Mouse (Mus musculus) heart, postnatal 0 days (tissue): Measurements from ENCODE around the gene Comtd1. TPM values are rescaled to one million over a fixed set of nuclear protein-coding genes. Genes with fewer than 3 reads are reported as not detected.
A peak's percentile ranks its signal among the peaks of the same experiment; 100 is the strongest.

ENCODE experiments used
- ATAC-seq: fragments of 200-750 bp; cut with Nextera tagmentation; 2 replicates; pipeline ENCODE4 v1.8.0; 2017; ENCODE audit warnings: low read depth, moderate number of reproducible peaks, moderate library complexity; ENCODE audit not compliant: insufficient read depth
- DNase-seq: peaks from one replicate; pipeline ENCODE4 v3.0.0-alpha.2; 2016; ENCODE audit warnings: low spot score
- H3K27ac ChIP-seq: fragments of 300-500 bp; sonication (generic); 2 replicates; pipeline ENCODE4 v1.5.1; 2014; ENCODE audit warnings: low read depth, mild to moderate bottlenecking
- H3K27me3 ChIP-seq: fragments of 300-500 bp; sonication (generic); 2 replicates; pipeline ENCODE4 v1.6.1; 2014; ENCODE audit warnings: low read length, mixed read lengths; ENCODE audit not compliant: control insufficient read depth, insufficient read depth
- H3K36me3 ChIP-seq: fragments of 300-500 bp; sonication (generic); replicated peaks from 2 replicates; pipeline ENCODE4 v1.6.1; 2014; ENCODE audit warnings: low read length, mixed read lengths; ENCODE audit not compliant: control insufficient read depth, insufficient read depth
- H3K4me1 ChIP-seq: fragments of 300-500 bp; sonication (generic); 2 replicates; pipeline ENCODE4 v1.6.1; 2014; ENCODE audit warnings: antibody characterized with exemption; ENCODE audit not compliant: control insufficient read depth, insufficient read depth
- H3K4me2 ChIP-seq: fragments of 300-500 bp; sonication (generic); 2 replicates; pipeline ENCODE4 v1.6.1; 2014; ENCODE audit warnings: low read depth, mild to moderate bottlenecking, low read length, moderate library complexity
- H3K4me3 ChIP-seq: fragments of 300-500 bp; sonication (generic); 2 replicates; pipeline ENCODE4 v1.5.1; 2014; ENCODE audit warnings: low read depth, low read length
- H3K9ac ChIP-seq: fragments of 300-500 bp; sonication (generic); replicated peaks from 2 replicates; pipeline ENCODE4 v1.6.1; 2014; ENCODE audit warnings: low read depth, low read length, mixed read lengths
- H3K9me3 ChIP-seq: fragments of 300-500 bp; sonication (generic); replicated peaks from 2 replicates; pipeline ENCODE4 v1.6.1; 2016; ENCODE audit warnings: low read length; ENCODE audit not compliant: control insufficient read depth
- CTCF ChIP-seq: IDR thresholded peaks from 2 replicates; pipeline ENCODE4 v1.5.1; 2016; ENCODE audit warnings: antibody characterized with exemption, control low read depth, low read depth
- EP300 ChIP-seq: IDR thresholded peaks from 2 replicates; pipeline ENCODE4 v1.6.1; 2016; ENCODE audit warnings: antibody characterized with exemption, low read depth
- WGBS: fragments of 180-500 bp; shearing (Covaris S2); extraction: QIAGEN DNeasy Blood & Tissue Kit; methylation state at CpG from one replicate; pipeline ENCODE4 v1.1.7; 2014; 5-methylcytosine and 5-hydroxymethylcytosine counted together
- polyA plus RNA-seq: library from polyadenylated mRNA; unstranded; fragments of >200 nt; fragmentation: Nextera tagmentation; extraction: Ambion mirVana; gene quantifications from 2 replicates; pipeline ENCODE4 v1.2.1, GENCODE M21; 2015
- total RNA-seq: library from RNA; depleted of rRNA; stranded (reverse); fragments of >200 nt; gene quantifications from 2 replicates; pipeline ENCODE4 v1.2.3, GENCODE M21; 2014; ENCODE audit warnings: low replicate concordance

Comtd1 gene
- total and polyA plus RNA-seq, 2 experiments from 2014 or later, result 27.8 to 53.5 TPM

DNA sequence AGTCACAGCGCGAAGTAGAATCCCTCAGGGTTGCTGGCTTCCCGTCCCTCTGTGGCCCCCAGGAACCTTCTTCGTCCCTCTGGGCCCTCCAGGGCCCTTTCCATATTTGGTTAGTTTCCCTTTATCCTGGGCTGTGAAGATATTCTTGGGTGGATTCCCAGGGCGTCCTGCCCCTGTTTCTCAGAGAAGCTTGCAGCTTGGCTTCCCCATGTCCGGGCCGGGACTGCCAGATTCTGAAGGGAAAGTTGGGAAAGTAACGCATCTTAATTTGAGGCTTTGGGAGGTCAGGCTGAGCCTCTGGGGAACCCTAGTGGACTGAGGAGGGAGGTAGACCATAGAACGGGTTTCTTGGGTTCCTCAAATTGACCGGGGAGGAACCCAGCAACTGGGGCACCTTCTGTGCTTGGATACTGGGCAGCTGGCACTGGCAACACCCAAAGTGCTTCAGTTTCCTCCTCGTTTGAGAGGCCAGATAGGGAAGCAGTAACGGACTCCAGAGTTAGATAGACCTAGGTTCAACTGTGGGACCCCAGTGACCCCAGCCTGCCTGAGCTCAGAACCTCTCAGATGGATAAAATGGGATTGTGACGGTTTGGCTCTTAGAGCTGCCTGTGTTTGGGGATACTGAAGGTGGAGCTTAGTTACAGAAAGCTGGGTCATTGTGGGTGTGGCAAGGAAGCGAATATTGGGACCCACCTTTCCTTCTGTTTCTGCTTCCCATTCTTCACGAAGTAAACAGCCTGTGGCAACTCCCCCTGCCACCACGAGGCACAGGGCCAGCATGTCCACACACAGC lies 3.4 kb upstream of the Comtd1 start:
- H3K4me1 ChIP-seq, result peaks cover 17% of the 10 kb centered on the region
- no peaks in the 10 kb centered on the region for H3K9me3 ChIP-seq
- WGBS, result 69% methylated on average over 16 of the region's 16 CpGs
- no peak overlapping the region for H3K4me3 ChIP-seq
- ATAC-seq (no peak), DNase-seq (no peak)
- TF ChIP-seq CTCF (no peak), EP300 (no peak)
- no peaks in the 10 kb centered on the region for H3K27me3 ChIP-seq
- no peak overlapping the region for H3K9ac ChIP-seq
- H3K27ac ChIP-seq, result no peak overlapping the region
- no peak overlapping the region for H3K4me2 ChIP-seq
- H3K36me3 ChIP-seq, result no peaks in the 10 kb centered on the region

DNA sequence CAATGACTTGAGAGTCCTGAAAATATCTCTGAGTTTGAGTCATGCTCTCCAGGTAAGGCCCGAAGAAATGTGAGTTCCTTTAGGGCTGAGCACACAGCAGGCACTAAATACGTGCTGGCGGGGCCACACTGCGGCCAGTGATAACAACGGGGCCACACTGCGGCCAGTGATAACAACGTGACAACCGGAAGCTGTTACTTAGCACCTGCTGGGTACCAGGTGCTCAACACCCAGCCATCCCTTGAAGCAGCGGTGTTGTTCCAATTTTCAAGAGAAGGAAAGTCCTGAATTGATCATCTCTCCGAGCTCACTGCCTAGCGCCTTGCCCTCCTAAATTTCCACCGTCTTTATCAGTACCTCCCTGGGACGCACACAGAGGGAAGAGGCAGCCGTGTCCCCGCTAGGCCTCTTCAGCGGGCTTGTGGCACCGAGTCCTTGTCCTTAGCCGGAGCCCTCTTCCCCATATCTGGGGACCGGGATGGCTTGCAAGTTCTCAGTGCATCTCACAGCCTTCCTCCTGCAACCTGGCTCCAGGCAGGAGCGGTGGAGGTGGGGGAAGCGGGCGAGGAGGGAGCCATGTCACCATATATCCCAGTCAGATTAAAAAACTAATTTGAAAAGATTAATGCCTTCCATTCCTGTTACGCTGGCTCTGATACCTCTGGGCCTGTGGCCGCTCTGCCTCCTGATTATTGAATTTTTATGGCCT lies 1.8 kb upstream of the Comtd1 start:
- Histone ChIP-seq H3K4me2 (no peak overlapping the region), H3K4me3 (no peak overlapping the region), H3K9ac (no peak overlapping the region), H3K9me3 (no peaks in the 10 kb centered on the region), H3K27ac (no peak overlapping the region), H3K36me3 (peaks cover 15% of the 10 kb centered on the region), H3K4me1 (peaks cover 18% of the 10 kb centered on the region), H3K27me3 (no peaks in the 10 kb centered on the region)
- 58% methylated on average over 24 of the region's 24 CpGs for WGBS
- DNase-seq (no peak), ATAC-seq (no peak)
- no peak for TF ChIP-seq EP300
- no peak for TF ChIP-seq CTCF

DNA sequence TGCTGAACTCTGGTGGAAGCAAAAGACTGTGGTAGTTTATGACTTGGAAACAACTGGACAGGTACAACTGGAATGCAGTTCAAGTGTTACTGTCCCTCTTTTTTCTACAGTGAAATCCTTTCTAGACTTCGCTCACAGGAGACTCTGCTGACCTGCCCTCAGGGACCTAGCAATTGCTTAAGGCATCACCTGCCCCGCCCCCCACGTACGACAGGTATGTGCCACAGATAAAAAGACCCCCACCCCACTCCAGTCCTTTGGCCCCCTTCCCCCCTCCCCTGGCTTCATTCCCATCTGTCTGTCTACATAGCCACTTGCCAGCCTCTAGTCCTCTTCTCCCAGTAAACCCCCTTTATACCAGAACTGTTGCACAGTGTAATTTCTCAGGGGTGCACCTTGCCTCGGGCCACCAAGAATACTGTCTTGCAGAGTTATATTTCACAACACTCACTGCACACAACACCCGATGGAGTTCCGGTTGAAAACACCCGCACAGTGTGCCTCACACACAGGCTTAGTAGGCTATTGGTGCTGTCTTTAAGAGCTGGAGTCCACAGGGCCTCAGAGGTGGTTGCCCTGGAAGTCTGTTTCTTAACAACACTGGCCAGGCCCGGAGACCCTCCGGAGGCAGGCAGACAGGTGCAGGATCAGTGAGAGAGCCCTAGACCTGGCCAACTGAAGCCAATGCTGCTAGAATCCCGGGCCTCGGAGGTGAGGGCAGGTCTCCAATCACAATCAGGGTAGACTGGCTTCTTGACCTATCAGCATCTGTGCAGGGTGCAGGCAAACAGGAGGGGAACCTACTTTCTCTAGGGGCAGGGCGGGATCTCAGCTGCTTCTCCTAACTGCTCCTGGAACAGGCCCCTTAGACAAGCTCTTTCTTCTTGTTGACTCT lies 994 bp upstream of the Comtd1 start:
- ATAC-seq (no peak), DNase-seq (no peak)
- Histone ChIP-seq H3K36me3 (peaks cover 23% of the 10 kb centered on the region), H3K9ac (no peak overlapping the region), H3K4me1 (peaks cover 18% of the 10 kb centered on the region), H3K27ac (no peak overlapping the region), H3K27me3 (no peaks in the 10 kb centered on the region), H3K4me2 (no peak overlapping the region), H3K9me3 (no peaks in the 10 kb centered on the region), H3K4me3 (no peak overlapping the region)
- TF ChIP-seq CTCF, result no peak
- TF ChIP-seq EP300, result no peak
- 76% methylated on average over 13 of the region's 13 CpGs for WGBS

DNA sequence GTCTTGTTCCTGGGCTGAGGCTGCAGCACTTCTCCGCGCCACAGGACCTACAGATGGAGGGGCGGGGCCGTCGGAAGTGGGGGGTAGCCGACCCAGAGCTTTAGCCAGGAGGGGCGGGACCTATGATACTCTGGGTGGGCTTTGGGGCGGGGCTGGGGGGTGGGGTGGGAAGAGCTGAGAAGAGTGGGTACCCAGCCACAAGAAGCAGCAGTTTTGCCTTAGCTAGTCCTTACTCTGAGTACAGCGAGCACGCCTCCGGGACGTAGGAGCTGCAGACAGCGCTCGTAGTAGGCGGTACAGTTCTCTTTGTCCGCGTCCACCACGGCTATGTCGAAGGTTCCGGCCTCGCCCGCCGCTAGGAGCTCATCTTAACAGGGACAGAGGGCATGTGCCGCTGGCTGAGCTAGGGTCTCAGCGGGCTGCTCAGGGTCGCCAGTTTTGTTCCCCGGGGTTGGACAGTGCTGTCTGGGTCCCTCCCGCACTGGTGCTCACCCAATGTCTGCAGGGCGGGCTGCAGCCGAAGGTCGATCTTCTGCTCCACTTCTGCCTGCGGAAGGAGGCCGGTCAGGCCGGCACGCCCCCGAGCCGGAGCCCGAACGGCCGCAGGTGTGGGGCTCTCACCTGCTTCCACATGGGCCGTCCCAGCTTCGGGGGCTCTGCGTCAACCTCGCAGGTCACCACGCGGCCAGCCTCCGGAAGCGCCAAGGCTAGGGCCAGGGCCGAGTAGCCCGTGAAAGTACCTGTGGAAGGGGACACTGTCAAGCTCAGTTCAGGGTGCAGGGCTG lies 1.2 kb downstream of the Comtd1 start:
- ATAC-seq, result peak; percentile 19
- Histone ChIP-seq H3K4me2 (peak overlapping the region; percentile 88), H3K36me3 (peaks cover 45% of the 10 kb centered on the region), H3K4me3 (peak overlapping the region; percentile 65), H3K9me3 (no peaks in the 10 kb centered on the region), H3K4me1 (0 out of 2 replicates have a peak, but pooled peaks cover 11% of the 10 kb centered on the region), H3K27me3 (no peaks in the 10 kb centered on the region), H3K9ac (peak overlapping the region; percentile 54), H3K27ac (peak overlapping the region; percentile 68)
- TF ChIP-seq EP300, result no peak
- TF ChIP-seq CTCF, result no peak
- WGBS, result under 1% methylated on average over 49 of the region's 50 CpGs
- DNase-seq, result peak; percentile 29
